Mouse (Mus musculus) thymus, adult 18-20 months (tissue): ENCODE data around the gene Efemp2.
A peak's percentile ranks its signal among the peaks of the same experiment; 100 is the strongest.
"Not testable (repeated sequence)": the region's sequence is repeated elsewhere in the genome, so short reads cannot be mapped to it uniquely, and the experiment has no call there.

Source experiments
- DNase-seq, 2 experiments: peaks; one replicate each; pipeline ENCODE4 v3.0.0; 2022; ENCODE audit warnings: mixed read lengths in 2 of 2

Efemp2 gene

DNA sequence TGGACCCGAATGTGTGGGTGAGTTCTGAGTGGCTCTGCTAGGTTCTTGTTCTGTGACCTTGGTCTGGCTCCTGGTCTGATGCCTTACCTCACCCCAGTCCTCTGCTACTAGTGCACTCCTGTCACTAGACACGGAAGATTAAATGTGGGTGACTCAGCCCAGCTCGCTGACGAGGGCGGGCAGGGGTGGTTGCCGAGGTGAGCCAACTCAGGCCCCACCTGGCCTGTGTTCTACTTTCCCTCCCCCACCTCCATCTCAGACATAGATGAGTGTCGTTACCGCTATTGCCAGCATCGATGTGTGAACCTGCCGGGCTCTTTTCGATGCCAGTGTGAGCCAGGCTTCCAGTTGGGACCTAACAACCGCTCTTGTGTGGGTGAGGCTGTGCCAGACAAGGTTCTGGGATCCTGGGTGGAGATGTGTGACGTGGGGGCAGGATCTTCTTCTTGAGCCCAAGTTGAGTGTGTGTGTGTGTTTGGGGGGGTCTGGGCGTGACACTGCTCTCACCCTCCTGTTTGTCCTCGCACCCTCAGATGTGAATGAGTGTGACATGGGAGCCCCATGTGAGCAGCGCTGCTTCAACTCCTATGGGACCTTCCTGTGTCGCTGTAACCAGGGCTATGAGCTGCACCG is 4.0 kb downstream of the Efemp2 start:
- DNase-seq, result no peak

DNA sequence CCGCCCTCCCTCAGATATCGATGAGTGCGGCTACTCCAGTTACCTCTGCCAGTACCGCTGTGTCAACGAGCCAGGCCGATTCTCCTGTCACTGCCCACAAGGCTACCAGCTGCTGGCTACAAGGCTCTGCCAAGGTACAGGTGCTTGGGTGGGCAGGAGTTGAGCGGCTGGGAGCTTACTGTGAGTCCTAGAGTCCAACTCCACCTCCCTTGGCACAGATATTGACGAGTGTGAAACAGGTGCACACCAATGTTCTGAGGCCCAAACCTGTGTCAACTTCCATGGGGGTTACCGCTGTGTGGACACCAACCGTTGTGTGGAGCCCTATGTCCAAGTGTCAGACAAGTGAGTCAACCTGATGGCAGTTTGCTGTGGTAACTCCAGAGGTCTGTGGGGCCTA is 6.3 kb downstream of the Efemp2 start:
- no peak for DNase-seq

DNA sequence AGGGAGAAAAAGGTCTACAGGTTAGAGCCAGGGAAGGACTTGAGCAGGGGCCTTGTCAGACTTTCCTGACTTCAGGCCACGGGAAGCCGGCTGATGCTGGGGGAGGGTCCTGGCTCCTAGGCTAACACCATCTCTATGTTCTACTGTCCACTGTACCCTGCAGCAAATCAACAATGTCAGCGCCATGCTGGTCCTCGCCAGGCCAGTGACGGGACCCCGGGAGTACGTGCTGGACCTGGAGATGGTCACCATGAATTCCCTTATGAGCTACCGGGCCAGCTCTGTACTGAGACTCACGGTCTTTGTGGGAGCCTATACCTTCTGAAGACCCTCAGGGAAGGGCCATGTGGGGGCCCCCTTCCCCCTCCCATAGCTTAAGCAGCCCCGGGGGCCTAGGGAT is 7.6 kb downstream of the Efemp2 start:
- DNase-seq, result no peak

DNA sequence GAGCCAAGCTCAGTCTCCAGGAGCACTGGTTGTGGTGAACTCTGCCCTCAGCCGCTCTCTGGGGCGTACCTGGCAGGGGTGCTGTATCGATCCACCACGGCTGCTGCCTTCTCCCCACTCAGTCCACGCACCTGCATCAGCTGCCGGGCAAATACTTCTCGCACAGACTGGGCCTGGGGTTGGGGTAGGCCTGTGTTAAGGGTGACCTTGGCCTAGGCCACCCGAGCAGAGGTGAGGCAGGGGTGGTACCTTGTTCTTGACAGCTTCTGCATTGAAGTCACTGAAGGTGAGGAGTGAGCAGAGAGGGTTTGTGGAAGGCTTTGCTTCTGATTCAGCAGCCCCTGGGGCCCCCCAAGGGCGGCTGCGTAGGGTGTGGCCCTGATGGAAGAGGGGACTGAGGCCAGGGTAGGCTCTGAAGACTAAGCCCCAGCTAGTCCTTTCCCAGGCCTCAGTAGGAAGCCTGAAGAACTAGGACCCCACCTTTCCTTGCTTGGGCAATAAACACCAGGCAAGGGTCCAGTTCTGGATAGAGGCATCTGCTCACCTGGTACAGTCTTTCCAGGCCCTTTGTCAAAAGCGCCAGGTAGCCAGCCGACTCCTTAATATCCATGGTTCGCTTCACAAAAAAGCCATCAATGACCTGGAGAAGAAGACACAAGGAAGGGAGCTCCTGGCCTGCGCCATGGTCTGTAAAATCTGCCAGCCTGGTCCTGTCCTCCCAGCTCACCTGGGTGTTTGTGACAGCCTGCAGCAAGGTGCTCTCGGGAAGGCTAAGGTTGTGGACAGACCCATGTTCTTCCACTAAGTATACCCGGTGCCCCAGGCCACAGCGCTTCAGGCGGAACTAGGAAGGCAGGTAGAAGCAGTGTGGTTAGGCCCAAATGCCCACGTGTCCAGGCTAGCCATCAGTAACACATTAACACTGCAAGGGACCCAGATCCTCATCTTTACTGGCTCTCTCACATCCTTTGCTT is 9.9 kb downstream of the Efemp2 start:
- DNase-seq, result no peak

DNA sequence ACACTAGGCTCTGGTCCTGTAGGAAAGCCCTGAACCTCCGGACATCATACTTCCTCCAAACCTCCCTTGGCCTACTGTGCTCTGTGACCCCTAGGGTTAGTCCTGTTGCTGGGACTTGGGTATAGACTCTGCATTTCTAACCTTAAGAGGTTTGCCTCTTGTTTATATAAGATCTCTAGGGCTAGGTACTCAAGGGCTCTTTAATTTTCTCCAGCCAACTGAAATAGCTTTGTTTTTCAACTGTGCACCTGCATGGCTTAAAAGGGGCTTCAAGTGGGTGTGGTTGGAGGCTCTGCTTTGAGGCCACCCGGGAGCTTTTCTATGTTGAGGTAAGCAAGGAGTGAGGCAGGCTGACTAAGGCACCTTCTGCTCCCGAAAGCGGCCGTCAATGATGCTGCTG is 10.7 kb downstream of the Efemp2 start:
- DNase-seq, result no peak

DNA sequence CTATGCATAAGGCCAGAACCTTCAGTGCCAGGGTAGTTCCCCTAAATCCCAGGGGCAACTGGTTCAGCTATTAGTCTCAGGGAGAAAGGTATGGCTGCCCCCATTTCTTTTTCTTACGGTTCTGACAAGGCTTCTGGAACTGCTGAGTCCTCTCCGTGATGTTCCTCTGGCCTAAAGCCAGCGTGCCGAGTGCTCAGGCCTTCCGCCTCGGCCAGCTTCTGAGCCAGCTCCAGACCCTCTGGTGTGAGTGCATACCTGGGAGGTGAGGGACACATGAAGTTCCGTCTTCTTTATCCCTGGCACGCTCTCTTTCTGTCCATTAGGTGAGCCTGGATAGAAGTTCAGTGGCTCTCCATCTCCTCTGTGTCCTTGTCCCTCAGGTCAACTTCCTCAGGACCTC is 11.6 kb downstream of the Efemp2 start:
- no peak for DNase-seq

DNA sequence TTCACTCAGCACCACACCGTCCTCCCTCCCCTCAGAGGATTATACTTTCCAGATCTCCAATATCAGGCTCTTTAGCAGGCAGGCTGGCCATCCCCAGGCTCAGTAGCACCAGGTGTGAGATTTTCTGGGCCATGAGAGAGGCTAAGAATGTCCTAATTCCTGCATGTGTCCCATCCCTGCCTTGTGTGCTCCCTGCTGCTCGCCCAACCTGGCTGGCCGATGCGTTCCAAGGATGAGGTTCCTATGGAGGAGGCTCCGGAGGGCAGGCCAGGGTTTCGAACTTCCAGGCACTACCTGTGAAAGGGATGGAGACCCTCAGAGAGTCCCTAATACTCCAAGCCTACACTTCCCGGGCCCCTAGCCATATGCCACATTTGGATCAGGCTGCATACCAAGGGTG is 12.1 kb downstream of the Efemp2 start:
- DNase-seq, result no peak

DNA sequence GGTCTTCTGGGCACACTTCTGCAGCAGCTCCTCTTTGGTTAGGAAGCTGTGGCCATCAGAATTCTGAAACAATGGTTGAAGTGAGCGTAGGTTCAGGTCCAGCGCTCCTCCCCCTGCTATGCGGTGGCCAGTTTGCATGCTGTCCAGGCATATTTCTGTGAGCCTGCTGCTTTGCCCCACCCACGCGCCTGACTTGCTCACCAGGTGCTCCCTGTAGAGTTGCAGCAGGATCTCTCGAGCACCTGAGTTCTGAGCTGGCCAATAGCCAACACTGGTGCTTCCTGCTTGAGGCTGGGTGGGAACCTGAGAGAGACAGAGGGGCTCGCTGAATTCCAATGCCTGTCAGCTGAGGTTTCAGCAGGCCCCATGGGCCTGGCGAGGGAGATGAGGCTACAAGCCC is 12.5 kb downstream of the Efemp2 start:
- no peak for DNase-seq

DNA sequence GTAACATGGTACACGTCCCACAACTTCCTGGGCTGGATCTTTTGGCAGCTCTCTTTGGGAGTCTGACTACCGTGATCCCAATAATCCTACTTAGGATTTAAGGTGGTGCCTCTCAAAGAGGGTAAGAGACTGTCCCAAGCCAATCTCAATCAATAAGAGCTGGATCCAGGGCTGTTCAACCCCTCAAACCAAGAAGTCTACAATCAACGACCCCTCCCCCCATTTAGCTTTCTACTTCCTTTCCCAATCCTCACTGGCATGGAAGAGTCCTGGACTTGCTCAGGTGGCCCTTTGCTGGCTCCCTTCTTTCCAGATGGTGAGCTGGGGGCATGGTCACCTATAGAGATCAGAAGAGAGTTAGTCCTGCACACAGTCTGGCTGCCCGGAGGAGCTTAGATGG is 13.0 kb downstream of the Efemp2 start:
- DNase-seq, result no peak

DNA sequence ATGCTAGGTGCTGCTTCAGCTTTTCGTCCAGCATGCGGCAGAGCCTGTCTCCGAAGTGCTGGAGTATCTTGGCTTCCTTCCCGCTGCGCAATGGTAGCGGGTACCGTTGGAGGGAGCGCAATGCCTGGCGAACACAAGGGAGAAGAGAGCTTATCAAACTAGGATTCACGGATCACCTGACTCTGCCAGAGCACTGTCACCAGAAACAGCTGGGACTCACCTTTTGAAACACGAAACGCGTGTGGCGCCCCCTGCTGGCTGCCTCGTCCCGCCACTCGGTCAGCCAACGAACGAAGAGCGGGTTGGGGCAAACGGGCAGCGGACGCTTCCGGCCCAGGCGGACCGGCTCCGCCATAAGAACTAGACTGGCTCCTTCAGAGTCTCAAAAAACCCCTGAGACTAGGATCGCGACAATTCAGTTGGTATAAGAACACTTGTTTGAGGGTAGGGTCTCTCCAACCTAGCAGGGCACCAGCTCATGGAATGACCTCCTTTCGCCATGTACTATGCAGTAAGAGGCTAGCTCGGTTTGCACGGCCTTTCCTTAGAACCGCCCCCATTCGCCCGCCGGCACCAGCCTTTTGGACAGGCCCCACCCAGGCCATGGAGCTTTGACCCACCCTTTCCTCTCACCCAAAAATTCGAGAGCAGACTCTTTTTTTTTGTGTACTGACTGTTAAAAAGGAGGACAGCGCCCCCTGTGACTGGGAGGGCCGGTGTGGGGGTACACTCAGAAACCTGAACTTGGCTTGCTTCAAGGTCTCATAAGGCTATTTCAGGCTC is 14.2 kb downstream of the Efemp2 start, which contains the start of gene Mus81:
Gene Mus81 (minus strand): TSS at position 635 of the 783 bp plus-strand sequence.
- peak; percentile 91 to 95 for DNase-seq

DNA sequence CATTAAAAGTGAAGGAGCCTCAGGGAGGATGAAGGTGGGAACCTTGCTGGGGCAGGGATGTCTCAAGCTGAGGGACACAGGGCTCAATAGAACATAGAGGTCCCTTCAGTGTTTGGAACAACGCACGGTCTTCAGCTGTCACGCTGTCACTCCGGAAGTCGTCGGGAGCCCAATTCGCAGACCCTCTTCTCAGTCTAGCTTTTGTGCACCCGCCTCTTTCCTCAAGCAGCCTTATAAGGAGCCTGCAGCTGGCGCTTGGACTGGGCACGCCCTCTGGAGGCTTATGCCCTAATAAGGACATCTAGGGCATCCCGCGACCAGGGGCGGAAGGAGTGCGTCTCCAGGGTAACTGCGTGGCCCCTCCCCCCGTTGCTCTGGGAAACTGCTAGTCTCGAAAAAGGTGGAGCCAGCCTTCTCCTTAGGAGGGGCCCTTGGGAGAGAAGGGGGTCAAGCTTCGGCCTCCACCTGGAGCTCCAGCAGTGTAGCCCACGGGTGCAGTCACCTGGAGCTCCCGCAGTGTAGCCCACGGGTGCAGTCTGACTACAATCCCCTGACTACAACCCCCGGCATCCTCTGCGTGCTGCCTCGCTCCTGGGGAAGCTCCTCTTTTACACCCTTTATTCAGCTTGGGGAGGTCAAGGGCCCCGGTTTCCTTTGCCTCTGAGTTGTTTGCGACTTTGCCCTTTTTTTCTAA is 15.3 kb downstream of the Efemp2 start:
- peak; percentile 98 to 99 for DNase-seq

DNA sequence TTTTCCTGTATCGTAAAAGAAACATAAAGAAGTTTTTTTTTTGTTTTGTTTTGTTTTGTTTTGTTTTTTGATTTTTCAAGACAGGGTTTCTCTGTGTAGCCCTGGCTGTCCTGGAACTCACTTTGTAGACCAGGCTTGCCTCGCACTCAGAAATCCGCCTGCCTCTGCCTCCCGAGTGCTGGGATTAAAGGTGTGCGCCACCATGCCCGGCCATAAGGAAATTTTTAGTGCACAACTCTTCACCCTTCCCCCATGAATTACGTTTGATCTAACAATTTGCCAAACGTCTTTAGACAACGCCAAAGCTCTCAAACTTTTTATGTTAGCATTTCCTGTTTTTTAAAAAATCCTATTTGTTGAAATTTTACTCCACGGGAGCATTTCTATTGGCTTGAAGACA is 16.0 kb downstream of the Efemp2 start:
- DNase-seq, result not testable (repeated sequence)

DNA sequence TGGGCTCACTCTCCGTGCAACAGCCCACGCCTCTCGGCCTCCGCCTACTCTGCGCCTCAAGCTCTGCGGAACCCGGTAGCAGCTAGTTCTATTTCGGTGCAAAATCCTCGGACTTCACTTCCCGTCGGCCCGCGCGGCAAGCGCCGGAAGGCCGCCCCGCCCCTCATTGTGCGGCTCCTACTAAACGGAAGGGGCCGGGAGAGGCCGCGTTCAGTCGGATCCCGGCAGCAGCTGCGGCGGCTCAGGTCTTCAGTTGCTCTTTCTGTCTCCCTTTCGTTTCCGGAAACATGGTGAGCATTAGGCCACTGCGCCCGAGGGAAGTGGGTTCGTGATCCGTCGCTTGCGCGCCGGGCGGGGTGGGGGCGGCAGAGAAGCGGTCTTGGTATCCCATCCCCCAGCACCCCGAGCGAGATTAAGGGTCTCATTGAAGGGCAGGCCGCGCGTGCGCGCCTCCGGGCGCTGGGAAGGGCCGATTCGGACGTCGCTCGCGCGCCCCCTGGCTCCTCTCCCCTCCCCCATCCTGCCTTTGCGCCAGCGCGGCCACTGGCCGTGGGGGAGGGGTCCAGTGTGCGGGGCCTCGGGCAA is 16.7 kb downstream of the Efemp2 start, which contains the start of gene Cfl1:
Gene Cfl1 (plus strand): TSS at position 143 of the 585 bp plus-strand sequence.
- DNase-seq, result peak; percentile 96

DNA sequence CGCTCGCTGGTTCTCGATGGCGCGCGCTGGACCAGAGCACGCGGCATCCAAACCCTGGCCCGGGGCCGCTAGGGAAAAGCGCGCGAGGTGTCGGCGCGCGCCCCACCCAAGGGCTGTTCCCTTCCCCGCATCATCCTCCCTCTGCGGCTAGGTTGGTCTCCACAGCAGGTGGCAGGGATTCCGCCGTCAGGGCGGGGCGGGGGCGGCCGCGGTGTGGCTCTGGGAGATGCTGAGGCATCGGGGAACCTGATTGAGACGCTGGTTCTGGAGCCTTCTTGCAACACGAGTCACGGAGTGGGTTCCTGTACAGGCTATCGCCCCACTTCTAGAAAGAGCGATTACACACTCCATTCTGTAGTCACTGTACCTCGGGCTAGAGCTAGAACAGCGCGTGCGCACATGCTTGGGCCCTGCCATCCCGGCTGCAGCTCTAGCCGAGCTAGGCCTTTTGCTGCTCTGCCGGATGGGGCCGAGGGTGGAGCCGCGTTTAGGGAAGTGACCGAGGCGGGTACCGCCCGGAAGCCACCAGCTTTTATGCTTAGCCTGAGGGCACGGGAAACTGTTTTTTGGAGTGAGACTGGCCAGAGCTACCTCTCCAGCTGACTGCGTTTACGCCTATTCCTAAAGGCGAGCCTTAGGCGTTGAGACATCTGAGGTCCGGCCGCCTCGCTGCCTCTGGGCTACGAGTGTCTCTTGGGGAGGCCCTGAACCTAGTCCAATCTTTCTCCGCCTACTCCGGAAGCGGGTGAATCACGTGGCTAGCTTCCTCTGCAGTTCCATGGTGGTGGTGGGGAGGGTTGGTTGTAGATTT is 17.3 kb downstream of the Efemp2 start:
- peak; percentile 77 to 86 for DNase-seq

DNA sequence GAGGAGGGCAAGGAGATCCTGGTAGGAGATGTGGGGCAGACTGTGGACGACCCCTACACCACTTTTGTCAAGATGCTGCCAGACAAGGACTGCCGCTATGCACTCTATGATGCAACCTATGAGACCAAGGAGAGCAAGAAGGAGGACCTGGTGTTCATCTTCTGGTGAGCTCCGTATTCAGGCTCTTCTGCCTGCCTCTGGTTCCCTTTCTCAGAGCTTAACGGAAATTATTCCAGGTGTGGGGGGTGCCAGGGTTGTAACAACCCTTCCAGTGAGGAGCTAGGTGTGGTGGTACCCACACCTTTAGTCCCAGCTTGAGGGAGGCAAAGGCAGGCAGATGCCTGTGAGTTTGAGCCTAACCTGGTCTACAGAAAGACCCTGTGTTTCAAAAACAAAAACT is 18.9 kb downstream of the Efemp2 start:
- DNase-seq, result no peak

DNA sequence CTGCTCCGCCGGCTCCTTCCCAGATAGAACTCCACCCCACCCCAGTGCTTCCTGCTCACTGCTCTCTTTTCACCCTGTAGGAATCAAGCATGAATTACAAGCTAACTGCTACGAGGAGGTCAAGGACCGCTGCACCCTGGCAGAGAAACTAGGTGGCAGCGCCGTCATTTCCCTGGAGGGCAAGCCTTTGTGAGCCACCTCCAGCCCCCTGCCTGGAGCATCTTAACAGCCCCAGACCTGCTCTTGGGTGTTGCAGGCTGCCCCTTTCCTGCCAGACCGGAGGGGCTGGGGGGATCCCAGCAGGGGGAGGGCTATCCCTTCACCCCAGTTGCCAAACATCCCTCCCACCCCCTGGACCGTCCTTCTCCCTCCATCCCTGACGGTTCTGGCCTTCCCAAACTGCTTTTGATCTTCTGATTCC is 19.6 kb downstream of the Efemp2 start:
- not testable (repeated sequence) for DNase-seq

DNA sequence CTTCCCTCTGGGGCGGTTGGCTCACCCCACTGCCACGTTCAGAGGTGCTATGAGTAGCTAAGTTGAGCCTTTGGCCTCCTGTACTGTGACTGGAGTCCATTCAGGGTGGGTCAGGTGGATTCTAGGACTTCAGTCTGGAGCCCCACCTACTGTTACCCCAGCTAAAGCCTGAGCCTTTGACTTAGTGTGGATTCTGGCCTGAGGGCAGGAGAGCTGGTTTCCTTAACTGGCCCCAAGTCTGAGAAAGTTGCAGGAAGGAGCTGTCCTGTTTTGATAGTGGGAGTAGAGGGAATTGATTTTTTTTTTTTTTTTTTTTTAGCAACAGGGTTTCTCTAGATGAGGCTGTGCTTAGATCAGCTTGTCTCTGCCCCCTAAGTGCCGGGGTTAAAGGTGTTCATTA is 20.6 kb downstream of the Efemp2 start:
- no peak for DNase-seq

DNA sequence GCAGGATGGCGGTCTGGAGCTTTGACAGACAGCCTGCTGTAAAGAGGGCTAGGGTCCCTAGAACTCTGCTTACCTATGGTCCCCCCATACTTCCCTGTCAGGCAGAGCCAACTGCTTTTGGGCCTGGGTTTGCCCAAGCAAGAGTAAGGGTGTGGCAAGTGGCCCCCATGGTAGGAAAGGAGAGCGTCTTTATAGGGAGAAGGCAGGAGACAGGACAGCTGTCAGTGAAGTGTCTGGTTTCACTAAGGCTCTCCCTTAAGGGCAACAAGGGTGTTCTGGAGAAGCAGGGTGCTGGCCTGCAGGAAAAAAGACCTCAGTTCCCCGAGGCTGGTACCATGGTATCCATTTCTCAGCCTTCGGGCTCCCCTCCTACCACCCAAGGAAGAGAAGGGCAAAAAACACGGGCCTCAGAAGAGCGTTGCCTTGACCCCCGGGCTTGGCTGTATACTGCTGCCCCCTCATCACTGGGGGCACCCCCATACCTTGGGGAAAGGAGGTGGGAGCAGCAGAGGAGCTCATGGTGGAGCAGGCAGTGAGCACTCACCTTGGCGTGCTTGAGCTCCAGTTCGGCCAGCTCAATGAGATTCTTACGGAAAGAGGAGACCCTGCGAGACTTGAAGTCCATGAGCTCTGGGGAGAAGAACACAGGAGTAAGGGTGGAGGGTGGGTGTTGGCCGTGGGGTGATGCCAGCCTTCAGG is 21.7 kb downstream of the Efemp2 start:
- DNase-seq, result no peak

DNA sequence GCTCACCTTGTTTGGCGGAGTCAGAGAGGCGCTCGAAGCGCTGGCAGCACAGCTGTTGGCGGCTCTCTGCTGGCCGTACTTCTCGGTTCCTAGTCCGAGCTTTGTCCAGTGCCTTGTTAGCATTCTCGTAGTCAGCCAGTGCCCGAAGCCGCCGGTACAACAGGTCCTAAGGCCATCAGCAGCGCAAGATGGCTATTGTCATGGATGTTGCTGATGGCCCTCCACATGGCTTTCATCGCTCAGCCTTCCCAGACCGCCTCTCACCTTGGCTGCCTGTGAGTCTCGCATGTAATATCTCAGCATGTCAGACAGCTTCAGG is 22.3 kb downstream of the Efemp2 start:
- DNase-seq, result no peak

DNA sequence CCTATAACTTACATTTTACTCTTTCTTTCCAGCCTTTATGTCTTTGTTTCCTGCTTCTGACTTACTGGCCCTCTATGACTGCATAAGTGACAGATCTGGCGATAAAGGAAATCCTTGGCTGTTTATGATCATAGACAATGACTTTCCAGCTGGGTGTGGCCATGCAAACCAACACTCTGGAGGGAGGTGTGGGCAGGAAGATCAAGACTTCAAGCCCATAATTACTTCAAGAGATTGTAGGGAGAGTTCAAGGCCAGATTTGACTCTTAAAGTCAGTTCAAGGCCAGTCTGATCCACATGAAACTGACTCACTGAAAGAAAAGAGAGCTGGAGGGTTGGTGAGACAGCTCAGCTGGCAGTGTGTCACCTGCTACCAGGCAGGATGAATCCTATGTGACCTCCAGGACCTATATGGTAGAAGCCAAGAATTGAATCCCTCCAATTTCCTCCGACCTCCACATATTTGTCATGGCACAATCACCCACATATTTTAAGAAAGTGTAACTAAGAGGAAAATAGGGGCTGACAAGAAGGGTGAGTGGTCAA is 26.6 kb downstream of the Efemp2 start:
- DNase-seq, result no peak
